Mouse (Mus musculus): ENCODE results near the gene Dcbld1.

Dcbld1 gene

GRCm38 (mm10) chr10:52233301-52233968 lies at the start of gene Dcbld1:
Gene Dcbld1, plus strand, starts transcription at chr10:52233619.
- no peak for DNase-seq (ENCODE audit: low read depth, low spot score)

DNA sequence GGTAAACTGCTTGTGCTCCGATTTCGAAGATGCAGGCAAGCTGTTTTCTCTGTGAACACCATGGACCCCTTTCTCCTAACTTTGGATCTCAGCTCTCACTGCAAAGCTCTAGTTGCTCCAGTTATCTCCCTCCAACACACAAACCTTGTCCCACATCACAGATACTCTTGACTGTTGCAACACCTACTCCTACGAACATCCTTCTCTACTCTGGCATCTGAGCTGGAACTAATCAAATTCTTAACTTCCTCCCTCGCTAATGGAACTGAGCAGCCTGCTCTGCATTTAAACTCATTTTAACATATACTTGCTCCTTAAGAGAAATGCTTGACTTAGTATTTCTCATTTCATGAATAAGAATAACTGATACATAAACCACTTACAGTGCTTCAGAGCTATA lies 47.5 kb upstream of the Dcbld1 start:
- peak; percentile 38 for DNase-seq (ENCODE audit: low read depth, low spot score)

- no peak for DNase-seq (ENCODE audit: low read depth, low spot score)
Observed at GRCm38 (mm10) chr10:52194957-52195852, 38.2 kb upstream of the Dcbld1 start, which contains the start of gene Ros1. Gene Ros1, minus strand, starts transcription at chr10:52195244.

DNA sequence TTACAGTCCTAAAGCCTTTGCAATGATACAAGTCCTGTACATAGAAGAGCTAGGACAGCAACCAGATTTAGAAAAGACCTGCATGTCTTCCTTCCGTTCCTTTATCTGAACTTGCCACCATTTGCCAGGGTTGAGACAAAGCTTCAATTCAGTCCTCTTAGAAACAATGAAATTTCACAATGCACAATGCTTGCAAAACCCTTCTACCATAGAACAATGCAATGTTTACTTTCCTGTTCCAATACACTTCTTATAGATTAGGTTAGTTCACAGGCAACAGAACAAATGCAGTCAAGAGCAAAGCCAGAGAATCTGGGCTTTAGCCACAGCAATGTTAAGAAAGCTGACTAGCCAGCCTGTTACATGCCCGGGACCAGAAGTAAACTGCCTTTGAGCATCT lies 29.4 kb upstream of the Dcbld1 start:
- DNase-seq (ENCODE audit: low read depth, low spot score): no peak

GRCm38 (mm10) chr10:52215267-52215818 lies 18.1 kb upstream of the Dcbld1 start:
- no peak for DNase-seq (ENCODE audit: low read depth, low spot score)

DNA sequence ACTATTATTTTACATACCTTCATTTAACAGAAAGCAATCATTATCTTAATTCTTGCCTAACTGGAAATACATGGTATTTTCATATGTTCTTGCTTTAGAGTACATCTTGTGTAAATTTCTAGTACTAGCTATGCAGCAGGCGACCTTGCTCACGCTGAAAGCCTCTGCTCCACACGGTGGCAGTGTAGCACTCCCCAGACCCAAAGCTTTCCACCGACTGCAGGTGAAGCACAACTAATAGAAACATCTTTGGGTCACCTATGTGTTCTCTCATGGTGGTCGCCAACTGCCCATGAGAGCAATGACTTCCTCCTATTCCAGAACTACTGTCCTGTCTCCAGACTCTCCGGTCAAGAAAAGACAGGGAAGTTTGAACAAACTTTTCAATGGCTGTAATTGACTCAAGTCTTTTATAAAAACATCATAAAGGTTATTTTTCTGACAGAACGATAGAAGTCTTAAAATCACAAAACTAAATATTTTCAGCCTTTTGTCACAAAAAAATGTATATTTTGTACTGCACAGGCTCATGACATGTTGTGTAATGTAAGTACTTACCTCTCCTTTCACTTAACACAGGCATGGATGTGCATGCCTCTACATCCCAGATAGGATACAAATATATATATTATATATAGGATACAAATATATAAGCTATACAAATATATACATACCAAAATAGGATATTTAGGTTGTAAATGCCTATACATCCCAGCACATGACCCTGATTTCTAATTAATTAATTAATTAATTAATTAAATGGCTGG lies 16.4 kb upstream of the Dcbld1 start:
- DNase-seq (ENCODE audit: low read depth, low spot score): no peak

GRCm38 (mm10) chr10:52217564-52217934 lies 15.9 kb upstream of the Dcbld1 start:
- DNase-seq (ENCODE audit: low read depth, low spot score): no peak

DNA sequence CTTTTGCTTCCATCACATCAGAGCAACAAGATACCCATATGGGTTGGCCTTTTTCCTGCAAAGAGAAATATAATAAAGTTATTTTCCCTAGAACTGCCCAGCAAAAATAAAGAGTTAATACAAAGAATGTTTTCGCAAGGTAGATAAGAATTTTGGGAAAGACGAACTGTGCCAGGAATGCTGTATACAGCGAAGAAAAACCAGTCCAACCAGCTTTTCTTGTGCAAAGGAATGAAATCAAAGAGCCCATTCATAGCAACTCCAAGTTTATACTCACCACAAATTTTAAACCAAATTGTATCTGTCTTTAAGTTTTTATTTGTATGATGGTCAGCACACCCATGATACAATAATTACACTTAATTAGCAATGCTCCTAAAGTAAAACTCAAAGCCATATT lies 13.8 kb upstream of the Dcbld1 start:
- DNase-seq (ENCODE audit: low read depth, low spot score): no peak

DNA sequence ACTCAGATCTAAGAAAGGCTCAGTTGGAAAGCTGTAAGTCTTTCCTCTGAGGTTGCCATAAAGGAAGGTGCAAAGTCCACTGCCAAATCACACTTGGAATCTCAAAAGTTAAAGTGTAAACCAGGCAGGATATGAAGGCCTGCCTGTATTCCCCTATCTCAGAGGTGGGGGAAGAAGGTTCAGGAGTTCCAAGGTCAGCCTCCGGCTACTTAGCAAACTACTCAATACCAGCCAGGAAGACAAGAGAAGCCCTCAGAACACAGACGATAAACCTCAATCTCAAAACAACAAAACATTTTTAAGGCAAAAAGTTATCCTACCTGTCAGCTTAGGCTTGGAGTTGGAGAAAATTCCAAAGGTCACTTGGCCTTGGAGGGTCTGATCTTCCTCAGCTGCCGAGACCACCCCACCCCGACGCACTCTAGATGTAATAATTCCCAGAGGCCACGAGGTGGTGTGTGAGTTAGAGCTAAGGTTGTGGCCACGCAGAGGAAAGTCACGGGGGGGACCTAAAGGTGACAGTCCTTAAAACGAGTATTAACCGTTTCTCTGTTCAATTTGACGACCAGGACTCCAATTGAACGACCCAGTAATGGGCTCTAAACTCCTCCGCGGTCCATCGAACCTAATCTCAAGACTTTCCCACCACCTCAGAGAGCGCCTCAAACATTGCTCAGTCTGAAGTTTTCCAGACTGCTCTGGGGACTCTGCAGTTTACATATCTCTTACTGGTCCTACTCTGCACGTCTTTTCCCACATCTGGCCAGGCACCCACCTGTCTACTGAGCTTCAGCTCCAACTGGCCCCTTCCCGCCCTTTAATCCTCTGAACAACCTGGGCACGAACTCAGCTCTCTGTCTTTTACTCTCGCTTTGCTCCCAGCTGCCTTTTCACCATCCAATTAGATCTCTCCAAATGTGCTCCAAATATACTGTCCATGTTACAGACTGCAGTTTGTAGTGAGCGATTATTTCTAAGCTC lies 933 bp upstream of the Dcbld1 start:
- no peak for DNase-seq (ENCODE audit: low read depth, low spot score)

DNA sequence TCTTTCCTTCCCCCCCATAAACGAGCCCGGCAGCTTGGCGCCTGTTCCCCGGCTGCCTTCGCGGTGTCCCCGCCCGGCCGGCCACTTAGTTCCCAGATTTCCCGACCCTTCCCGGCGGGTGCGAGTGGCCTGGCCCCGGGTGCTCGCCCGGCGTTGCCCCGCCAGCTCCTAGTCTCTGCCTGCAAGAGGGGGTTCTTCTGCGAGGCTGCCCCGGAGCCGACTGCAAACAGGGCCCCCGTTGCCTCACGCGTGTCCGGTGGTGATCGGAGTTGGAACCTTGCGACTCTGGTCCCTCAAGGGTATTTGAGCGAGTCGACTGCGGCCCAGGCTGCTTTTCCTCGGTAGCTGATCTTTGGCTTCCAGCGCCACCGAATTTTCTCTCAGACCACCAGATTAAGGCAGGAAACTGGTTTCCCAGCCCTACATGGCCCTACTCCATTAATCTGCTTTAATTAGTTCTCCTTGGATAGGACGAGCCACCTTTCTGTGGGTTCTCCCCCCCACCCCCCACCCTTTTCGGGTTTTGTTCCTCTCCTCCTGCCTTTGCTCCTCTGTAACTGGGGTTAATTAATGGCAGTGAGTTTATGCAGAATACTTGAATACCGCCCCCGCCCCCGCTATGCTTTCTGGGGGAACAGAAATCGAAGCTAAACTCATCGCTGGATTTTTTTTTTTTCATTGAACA lies 692 bp downstream of the Dcbld1 start:
- DNase-seq (ENCODE audit: low read depth, low spot score): no peak

DNA sequence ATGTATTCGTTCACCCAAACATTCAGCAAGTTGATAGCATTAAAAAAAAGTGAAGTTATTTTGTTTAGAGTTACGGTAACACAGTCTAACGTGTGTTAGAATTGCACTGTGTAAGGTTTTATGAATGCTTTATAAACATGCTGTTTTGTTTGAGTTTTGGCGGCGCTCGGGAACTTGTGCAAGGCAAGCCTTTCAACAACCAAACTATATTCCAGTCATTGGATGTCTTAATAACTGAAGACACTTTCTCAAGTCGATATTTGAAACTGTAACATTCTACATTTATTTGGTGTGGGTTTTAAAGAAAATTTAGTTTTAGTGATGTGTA lies 1.2 kb downstream of the Dcbld1 start:
- DNase-seq (ENCODE audit: low read depth, low spot score): no peak

GRCm38 (mm10) chr10:52235461-52235860 lies 2.0 kb downstream of the Dcbld1 start:
- DNase-seq (ENCODE audit: low read depth, low spot score): no peak

GRCm38 (mm10) chr10:52242015-52242414 lies 8.6 kb downstream of the Dcbld1 start:
- no peak for DNase-seq (ENCODE audit: low read depth, low spot score)

GRCm38 (mm10) chr10:52242680-52243323 lies 9.4 kb downstream of the Dcbld1 start:
- no peak for DNase-seq (ENCODE audit: low read depth, low spot score)

DNA sequence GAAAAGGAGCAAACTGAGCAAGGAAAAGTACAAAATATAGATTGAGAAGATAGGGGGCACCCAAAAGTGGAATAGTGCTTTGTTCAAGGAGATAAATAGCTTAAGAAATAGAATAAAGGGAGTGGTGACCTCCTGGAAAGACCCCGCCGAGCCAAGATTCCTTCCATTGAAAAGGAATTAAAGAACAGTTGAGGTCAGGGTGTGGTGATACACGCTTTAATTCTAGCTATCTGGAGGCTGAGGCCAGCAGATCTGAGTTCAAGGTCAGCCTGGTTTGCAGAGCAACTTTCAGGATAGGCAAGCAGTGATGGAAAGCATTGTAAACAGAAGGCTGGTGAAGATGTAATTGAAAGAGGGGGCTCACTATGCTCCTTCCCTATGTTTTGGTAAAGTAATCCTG lies 12.8 kb downstream of the Dcbld1 start:
- DNase-seq (ENCODE audit: low read depth, low spot score): no peak

- DNase-seq (ENCODE audit: low read depth, low spot score): no peak
Observed at GRCm38 (mm10) chr10:52252240-52252639, 18.8 kb downstream of the Dcbld1 start.

GRCm38 (mm10) chr10:52253426-52253825 lies 20.0 kb downstream of the Dcbld1 start:
- DNase-seq (ENCODE audit: low read depth, low spot score): no peak

DNA sequence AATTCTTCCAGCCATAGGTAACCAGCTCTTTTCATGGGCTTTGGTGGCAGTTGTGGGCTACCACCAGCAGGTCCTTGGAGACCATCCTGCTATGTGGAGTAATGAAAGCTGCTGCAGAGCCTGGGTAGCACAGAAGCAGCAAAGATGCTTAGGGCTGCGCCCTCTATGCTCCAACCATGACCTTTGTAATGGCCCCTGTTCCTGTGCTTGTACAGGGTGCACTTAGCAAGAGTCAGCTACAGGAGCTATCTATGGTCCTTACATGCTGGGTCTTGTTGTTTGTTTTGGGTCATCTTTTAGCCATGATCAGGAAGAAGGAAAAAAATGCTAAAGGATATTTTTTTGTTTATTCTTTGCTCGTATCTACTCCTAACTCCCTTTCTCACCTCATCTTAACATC lies 24.3 kb downstream of the Dcbld1 start:
- no peak for DNase-seq (ENCODE audit: low read depth, low spot score)

GRCm38 (mm10) chr10:52258180-52258948 lies 24.9 kb downstream of the Dcbld1 start:
- DNase-seq (ENCODE audit: low read depth, low spot score): no peak
